Mouse (Mus musculus): ENCODE measurements around the gene Hist1h2ad. TPM values are rescaled to one million over a fixed set of nuclear protein-coding genes. Genes with fewer than 3 reads are reported as not detected.
"Not testable (repeated sequence)": the region's sequence is repeated elsewhere in the genome, so short reads cannot be mapped to it uniquely, and the experiment has no call there.

The Hist1h2ad gene
- total and polyA plus RNA-seq, 2 experiments from 2014 or later, result 232 TPM; not detected in 1

DNA sequence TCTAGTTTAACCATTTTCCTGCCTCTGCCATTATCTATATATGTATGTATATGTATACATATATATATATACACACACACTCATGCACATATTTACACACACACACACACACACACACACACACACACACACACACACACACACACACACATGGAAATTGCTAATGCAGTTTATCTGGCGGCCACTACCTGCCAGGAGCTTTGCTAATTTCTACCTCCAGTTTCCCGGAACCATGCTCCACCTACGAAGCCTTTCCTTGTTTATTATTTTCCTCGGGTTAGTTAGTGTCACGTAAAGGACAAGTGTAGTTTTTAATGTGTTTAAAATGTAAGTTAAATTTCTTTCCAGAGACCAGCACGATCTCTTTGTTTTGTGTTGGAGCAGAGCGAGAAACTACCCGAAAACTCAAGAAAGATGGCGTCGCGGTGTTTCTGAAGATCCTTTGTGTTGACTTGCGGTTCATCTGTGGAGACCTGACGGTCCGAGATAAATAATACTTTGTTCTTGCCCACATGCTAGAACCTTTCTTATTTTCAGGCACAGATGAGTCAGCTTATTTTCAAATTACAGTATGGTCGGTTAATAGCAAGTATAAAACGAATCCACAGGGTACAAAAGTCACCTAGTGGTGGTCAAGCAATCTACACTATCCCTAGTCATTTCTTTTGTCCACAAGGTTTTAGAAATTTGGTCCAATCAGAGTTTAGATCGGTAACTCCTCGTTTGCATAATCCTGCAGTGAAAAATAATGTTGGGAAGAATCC, 11.3 kb upstream of the Hist1h2ad start:
- 1% methylated on average over 18 of the region's 18 CpGs for WGBS
- no peaks in the 10 kb centered on the region for H3K27me3 ChIP-seq (ENCODE audit: insufficient read depth, low read length)
- peak; percentile 61 for ATAC-seq (ENCODE audit: low FRiP score)
- peak overlapping the region; percentile 42 for H3K4me3 ChIP-seq (ENCODE audit: low read depth, low read length)
- TF ChIP-seq CTCF (IDR thresholded peaks at IDR 0.05), result peak; percentile 77
- H3K9ac ChIP-seq (replicated peaks; ENCODE audit: low read length, poor library complexity, severe bottlenecking), result peak overlapping the region; percentile 56
- peak overlapping the region; percentile 70 for H3K4me2 ChIP-seq (ENCODE audit: low read depth, low read length, poor library complexity, severe bottlenecking)
- no peaks in the 10 kb centered on the region for H3K9me3 ChIP-seq (ENCODE audit: low read length)
- no peaks in the 10 kb centered on the region for H3K36me3 ChIP-seq (ENCODE audit: insufficient read depth, low read length)
- no peaks in the 10 kb centered on the region for H3K4me1 ChIP-seq (ENCODE audit: insufficient read depth, low read length)
- H3K27ac ChIP-seq (ENCODE audit: low read depth, low read length), result peak overlapping the region; percentile 94
- DNase-seq (ENCODE audit: low spot score), result peak; percentile 87

DNA sequence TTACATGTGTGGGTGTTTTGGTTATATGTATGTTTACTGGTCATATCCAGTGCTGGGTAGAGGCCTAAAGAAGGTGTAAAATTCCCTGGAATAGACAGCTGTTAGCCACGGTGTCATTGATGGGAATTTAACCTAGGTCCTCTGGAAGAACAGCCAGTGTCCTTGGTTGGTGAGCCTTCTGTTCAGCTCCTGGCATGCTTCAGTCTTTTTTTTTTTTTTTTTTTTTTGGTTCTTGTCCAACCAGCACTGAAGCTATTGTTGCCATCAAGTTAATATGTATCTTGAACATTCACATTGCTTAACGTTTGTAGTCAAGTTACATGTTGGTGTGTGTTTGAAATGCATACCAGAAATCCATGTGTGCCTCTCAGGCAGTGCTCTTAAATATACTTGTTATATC, 9.7 kb upstream of the Hist1h2ad start:
- H3K4me2 ChIP-seq (ENCODE audit: low read depth, low read length, poor library complexity, severe bottlenecking), result no peak overlapping the region
- H3K27ac ChIP-seq (ENCODE audit: low read depth, low read length), result no peak overlapping the region
- H3K9me3 ChIP-seq (ENCODE audit: low read length), result no peaks in the 10 kb centered on the region
- no peak for ATAC-seq (ENCODE audit: low FRiP score)
- no peaks in the 10 kb centered on the region for H3K27me3 ChIP-seq (ENCODE audit: insufficient read depth, low read length)
- H3K4me1 ChIP-seq (ENCODE audit: insufficient read depth, low read length), result no peaks in the 10 kb centered on the region
- no peaks in the 10 kb centered on the region for H3K36me3 ChIP-seq (ENCODE audit: insufficient read depth, low read length)
- H3K4me3 ChIP-seq (ENCODE audit: low read depth, low read length), result no peak overlapping the region
- no peak for DNase-seq (ENCODE audit: low spot score)
- WGBS, result 89% methylated on average over 2 of the region's 2 CpGs
- no peak overlapping the region for H3K9ac ChIP-seq (replicated peaks; ENCODE audit: low read length, poor library complexity, severe bottlenecking)
- no peak for TF ChIP-seq CTCF (IDR thresholded peaks at IDR 0.05)

DNA sequence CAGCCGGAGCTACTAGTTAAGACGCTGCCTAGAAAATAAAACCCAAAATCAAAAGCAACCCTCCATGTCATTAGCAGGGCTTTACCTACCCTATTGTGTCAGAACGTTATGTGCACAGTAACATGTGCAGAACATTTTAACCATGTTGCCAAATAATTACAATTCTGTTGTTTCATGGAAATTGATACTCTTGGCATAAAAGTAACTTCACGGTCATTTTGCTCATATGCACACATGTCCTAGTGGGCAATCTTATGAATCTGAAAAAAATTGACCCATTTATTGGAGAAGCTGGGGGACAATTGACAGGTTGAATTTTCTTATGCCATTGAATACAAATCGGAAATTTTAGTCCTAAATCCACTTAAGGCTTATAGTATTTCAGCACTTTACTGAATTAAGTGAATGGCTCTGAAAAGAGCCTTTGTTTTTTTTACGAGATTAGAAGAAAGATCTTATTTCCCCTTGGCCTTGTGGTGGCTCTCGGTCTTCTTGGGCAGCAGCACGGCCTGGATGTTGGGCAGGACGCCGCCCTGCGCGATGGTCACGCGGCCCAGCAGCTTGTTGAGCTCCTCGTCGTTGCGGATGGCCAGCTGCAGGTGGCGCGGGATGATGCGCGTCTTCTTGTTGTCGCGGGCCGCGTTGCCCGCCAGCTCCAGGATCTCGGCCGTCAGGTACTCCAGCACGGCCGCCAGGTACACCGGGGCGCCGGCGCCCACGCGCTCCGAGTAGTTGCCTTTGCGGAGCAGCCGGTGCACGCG, 3.7 kb upstream of the Hist1h2ad start:
- not testable (repeated sequence) for H3K4me1 ChIP-seq (ENCODE audit: insufficient read depth, low read length); H3K27me3 ChIP-seq (ENCODE audit: insufficient read depth, low read length); DNase-seq (ENCODE audit: low spot score); H3K9me3 ChIP-seq (ENCODE audit: low read length); H3K36me3 ChIP-seq (ENCODE audit: insufficient read depth, low read length)
- under 1% methylated on average over 15 of the region's 41 CpGs for WGBS
- Histone ChIP-seq H3K9ac (replicated peaks; ENCODE audit: low read length, poor library complexity, severe bottlenecking) (0 out of 2 replicates have a peak overlapping the region, but pooled peaks have one; percentile 36), H3K27ac (ENCODE audit: low read depth, low read length) (peak overlapping the region; percentile 86), H3K4me3 (ENCODE audit: low read depth, low read length) (peak overlapping the region; percentile 39), H3K4me2 (ENCODE audit: low read depth, low read length, poor library complexity, severe bottlenecking) (peak overlapping the region; percentile 52)
- ATAC-seq (ENCODE audit: low FRiP score), result peak; percentile 19; the same call in 1 of the 2 replicates

DNA sequence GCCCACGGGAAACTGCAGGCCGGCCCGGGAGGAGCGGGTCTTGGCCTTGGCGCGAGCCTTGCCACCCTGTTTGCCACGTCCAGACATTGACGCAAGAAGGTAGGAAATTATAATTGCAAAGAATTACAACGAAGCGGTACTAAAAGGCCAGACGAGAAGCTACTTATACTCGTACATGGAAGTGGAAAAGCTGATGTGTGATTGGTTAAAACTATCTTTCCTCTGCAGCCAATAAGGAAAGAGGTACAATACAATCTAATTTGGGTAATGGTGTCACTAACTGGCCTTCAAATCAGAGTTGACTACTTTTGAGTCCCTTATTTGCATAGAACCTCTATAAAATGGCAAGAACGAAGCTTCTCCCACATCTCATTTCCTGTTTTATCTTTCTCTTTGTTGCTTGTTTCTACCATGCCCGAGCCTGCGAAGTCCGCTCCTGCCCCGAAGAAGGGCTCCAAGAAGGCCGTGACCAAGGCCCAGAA, 3.1 kb upstream of the Hist1h2ad start, which contains the start of the genes Hist1h2ae and Hist1h2bg:
Gene Hist1h2ae (minus strand): TSS at position 199 of the 482 bp plus-strand sequence.
Gene Hist1h2bg (plus strand): TSS at position 375 of the 482 bp plus-strand sequence.
- 0% methylated on average over 16 of the region's 18 CpGs for WGBS
- no peaks in the 10 kb centered on the region for H3K9me3 ChIP-seq (ENCODE audit: low read length)
- TF ChIP-seq CTCF (IDR thresholded peaks at IDR 0.05), result no peak
- H3K4me3 ChIP-seq (ENCODE audit: low read depth, low read length), result peak within 1 kb of the TSS; percentile 39
- DNase-seq (ENCODE audit: low spot score) (peak; percentile 97), ATAC-seq (ENCODE audit: low FRiP score) (peak; percentile 90)
- H3K27me3 ChIP-seq (ENCODE audit: insufficient read depth, low read length), result no peaks in the 10 kb centered on the region
- no peaks in the 10 kb centered on the region for H3K36me3 ChIP-seq (ENCODE audit: insufficient read depth, low read length)
- H3K27ac ChIP-seq (ENCODE audit: low read depth, low read length), result peak within 1 kb of the TSS; percentile 86
- peak within 1 kb of the TSS; percentile 50; the same call in 1 of the 2 replicates for H3K9ac ChIP-seq (replicated peaks; ENCODE audit: low read length, poor library complexity, severe bottlenecking)
- H3K4me2 ChIP-seq (ENCODE audit: low read depth, low read length, poor library complexity, severe bottlenecking), result peak within 1 kb of the TSS; percentile 52
- 0 out of 2 replicates have a peak, but pooled peaks cover 3% of the 10 kb centered on the region for H3K4me1 ChIP-seq (ENCODE audit: insufficient read depth, low read length)

DNA sequence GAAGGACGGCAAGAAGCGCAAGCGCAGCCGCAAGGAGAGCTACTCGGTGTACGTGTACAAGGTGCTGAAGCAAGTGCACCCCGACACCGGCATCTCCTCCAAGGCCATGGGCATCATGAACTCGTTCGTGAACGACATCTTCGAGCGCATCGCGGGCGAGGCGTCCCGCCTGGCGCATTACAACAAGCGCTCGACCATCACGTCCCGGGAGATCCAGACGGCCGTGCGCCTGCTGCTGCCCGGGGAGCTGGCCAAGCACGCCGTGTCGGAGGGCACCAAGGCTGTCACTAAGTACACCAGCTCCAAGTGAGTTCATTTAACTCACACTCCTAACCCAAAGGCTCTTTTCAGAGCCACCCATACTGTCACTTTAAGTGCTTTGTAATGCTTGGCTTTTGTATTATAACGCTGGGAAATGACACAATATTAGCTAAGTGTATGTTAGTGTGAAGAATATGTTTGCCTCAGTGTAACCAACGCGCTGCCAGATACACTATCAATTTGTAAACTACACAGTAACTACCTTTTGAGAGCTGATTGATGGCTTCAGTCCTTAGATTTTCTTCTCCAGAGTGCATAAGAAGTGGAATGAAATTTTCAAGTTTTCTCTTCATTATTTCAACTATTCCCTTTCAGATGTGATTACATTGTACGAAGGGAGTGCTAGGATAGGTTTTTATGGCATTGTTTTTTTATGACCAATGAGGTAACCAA, 2.5 kb upstream of the Hist1h2ad start:
- not testable (repeated sequence) for H3K9me3 ChIP-seq (ENCODE audit: low read length); H3K4me1 ChIP-seq (ENCODE audit: insufficient read depth, low read length); ATAC-seq (ENCODE audit: low FRiP score); DNase-seq (ENCODE audit: low spot score); H3K36me3 ChIP-seq (ENCODE audit: insufficient read depth, low read length); H3K27me3 ChIP-seq (ENCODE audit: insufficient read depth, low read length)
- H3K27ac ChIP-seq (ENCODE audit: low read depth, low read length), result peak overlapping the region; percentile 86
- under 1% methylated on average over 8 of the region's 34 CpGs for WGBS
- peak overlapping the region; percentile 50; the same call in 1 of the 2 replicates for H3K9ac ChIP-seq (replicated peaks; ENCODE audit: low read length, poor library complexity, severe bottlenecking)
- H3K4me3 ChIP-seq (ENCODE audit: low read depth, low read length), result peak overlapping the region; percentile 39
- peak overlapping the region; percentile 52 for H3K4me2 ChIP-seq (ENCODE audit: low read depth, low read length, poor library complexity, severe bottlenecking)
